Mouse (Mus musculus): ENCODE data around the gene Dad1. TPM values are rescaled to one million over a fixed set of nuclear protein-coding genes. Genes with fewer than 3 reads are reported as not detected.
"Not testable (repeated sequence)": the region's sequence is repeated elsewhere in the genome, so short reads cannot be mapped to it uniquely, and the experiment has no call there.

Dad1 gene
- polyA plus RNA-seq, 1 experiment from 2014 or later: 300 TPM

DNA sequence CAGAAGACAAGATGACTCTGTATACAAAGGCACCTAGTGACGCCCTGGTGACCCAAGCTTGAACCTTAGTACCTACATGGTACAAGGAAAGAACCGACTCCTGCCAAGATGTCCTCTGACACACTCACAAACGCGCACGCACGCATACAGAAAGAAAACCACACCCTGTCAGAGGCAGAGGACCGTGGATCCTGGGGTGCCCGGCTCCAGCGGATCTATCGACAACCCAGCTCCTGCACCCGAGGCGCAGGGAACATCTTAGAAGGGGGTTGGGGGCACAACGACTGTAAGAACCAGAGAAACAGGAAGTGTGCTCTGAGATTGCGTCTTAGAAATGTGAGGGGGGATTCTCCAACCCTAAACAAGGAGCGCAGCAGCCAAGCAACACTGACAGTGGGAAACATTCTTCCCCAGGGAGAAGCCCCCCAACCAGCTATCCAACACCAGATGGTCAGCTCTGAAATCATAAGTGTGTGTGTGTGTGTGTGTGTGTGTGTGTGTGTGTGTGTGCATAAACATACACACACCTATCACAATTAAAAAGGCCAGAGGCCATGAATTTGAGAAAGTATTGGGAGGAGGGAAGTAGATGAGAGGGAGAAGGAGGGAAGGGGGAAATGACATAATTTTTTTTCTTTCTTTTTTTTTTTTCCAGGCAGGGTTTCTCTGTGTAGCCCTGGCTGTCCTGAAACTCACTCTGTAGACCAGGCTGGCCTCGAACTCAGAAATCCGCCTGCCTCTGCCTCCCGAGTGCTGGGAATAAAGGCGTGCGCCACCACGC lies 22.5 kb downstream of the Dad1 start:
- H3K4me3 ChIP-seq (ENCODE audit: low read depth, low read length): no peak overlapping the region
- DNase-seq (ENCODE audit: low spot score): no peak

DNA sequence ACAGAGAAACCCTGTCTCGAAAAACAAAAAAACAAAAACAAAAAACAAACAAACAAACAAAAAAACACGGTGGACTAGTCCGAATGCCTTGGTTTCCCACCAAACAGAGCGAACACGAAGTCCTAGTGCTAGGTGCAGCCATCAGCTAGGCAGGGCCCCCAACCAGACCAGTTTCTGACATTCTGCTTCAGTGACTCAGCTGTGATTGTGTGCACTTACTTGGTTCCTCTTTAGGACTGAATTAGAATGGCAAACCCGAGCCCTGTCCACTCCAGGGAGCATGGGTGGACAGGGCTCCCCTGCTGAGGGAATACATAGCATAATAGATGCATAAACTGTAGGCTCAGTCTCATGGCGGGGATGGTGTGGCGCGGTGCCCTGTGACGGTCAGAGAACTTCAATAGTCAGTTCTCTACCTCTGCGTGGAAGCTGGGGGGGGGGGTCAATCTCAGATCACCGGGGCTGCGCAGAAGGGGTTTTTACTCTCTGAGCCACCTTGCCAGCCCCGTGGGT lies 23.2 kb downstream of the Dad1 start:
- Histone ChIP-seq H3K36me3 (ENCODE audit: control insufficient read depth, insufficient read depth, low read length) (no peaks in the 10 kb centered on the region), H3K4me2 (replicated peaks; ENCODE audit: low read depth, low read length) (no peak overlapping the region), H3K9me3 (ENCODE audit: control insufficient read depth, low read length) (no peaks in the 10 kb centered on the region), H3K4me3 (ENCODE audit: low read depth, low read length) (no peak overlapping the region), H3K9ac (ENCODE audit: low read depth, low read length) (no peak overlapping the region), H3K4me1 (replicated peaks; ENCODE audit: control insufficient read depth, insufficient read depth, low read length) (peaks cover 4% of the 10 kb centered on the region), H3K27ac (ENCODE audit: low read depth, low read length) (no peak overlapping the region), H3K27me3 (ENCODE audit: control insufficient read depth, insufficient read depth, low read length) (no peaks in the 10 kb centered on the region)
- WGBS: 85% methylated on average over 14 of the region's 14 CpGs
- no peak for ATAC-seq (ENCODE audit: low FRiP score)
- DNase-seq (ENCODE audit: low spot score): no peak

More for the DNA sequence above, 22.5 kb downstream of the Dad1 start:
- no peaks in the 10 kb centered on the region for H3K36me3 ChIP-seq (ENCODE audit: control insufficient read depth, insufficient read depth, low read length)
- no peaks in the 10 kb centered on the region for H3K9me3 ChIP-seq (ENCODE audit: control insufficient read depth, low read length)
- H3K9ac ChIP-seq (ENCODE audit: low read depth, low read length): no peak overlapping the region
- H3K4me2 ChIP-seq (replicated peaks; ENCODE audit: low read depth, low read length): no peak overlapping the region
- WGBS: 82% methylated on average over 21 of the region's 21 CpGs
- peaks cover 4% of the 10 kb centered on the region for H3K4me1 ChIP-seq (replicated peaks; ENCODE audit: control insufficient read depth, insufficient read depth, low read length)
- H3K27me3 ChIP-seq (ENCODE audit: control insufficient read depth, insufficient read depth, low read length): no peaks in the 10 kb centered on the region
- no peak for ATAC-seq (ENCODE audit: low FRiP score)
- no peak overlapping the region for H3K27ac ChIP-seq (ENCODE audit: low read depth, low read length)

DNA sequence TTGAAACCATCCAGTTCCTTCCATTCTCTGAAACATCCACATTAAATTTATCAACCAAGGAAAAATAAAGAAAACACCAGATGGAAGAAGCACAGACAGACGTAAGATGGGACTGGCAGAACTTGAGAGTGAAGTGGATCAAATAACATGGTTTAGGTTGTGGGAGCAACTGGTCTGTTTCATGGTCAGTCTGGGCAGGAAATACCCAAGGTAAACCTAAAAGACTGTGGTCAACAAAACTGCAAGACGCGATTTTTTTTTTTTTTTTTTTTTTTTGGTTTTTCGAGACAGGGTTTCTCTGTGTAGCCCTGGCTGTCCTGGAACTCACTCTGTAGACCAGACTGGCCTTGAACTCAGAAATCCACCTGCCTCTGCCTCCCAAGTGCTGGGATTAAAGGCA lies 24.1 kb downstream of the Dad1 start:
- not testable (repeated sequence) for H3K27me3 ChIP-seq (ENCODE audit: control insufficient read depth, insufficient read depth, low read length); H3K4me3 ChIP-seq (ENCODE audit: low read depth, low read length); ATAC-seq (ENCODE audit: low FRiP score); H3K4me1 ChIP-seq (replicated peaks; ENCODE audit: control insufficient read depth, insufficient read depth, low read length); H3K9me3 ChIP-seq (ENCODE audit: control insufficient read depth, low read length); H3K27ac ChIP-seq (ENCODE audit: low read depth, low read length); H3K36me3 ChIP-seq (ENCODE audit: control insufficient read depth, insufficient read depth, low read length); H3K4me2 ChIP-seq (replicated peaks; ENCODE audit: low read depth, low read length); DNase-seq (ENCODE audit: low spot score); H3K9ac ChIP-seq (ENCODE audit: low read depth, low read length)
- WGBS: 73% methylated on average over 3 of the region's 4 CpGs

DNA sequence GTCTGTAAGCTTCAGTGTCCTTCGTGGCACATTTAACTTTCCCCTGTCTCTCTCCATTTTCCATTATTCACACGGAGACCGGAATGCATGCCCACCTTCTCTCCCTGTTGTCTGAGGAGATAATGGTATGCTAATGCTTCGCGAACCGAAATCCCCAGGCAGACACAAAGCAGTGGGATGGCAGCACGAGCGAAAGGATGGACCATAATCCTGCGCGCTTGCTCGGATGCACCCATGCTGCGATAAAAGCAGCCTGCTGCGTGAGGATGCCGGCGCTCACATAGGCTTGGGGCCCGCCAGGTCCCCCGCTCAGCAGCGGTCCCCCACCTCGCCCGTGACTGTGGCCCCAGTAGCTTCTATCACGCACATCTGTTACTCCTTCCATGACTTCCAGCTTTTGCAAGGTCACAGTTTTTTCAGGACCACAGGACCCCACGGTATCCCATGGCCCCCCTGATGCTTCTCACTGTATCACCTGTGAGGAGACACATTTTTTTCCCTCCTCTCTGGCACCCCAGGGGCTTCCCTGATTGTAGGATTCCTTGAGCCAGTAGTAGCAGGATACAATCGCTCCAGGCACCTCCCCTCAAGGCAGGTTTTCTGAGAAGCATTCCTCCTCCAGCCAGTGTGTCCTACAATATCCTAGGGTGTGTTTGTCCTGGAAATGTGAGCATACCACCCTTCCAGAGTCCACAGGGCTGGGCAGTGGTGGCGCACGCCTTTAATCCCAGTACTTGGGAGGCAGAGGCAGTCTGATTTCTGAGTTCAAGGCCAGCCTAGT lies 24.8 kb downstream of the Dad1 start:
- H3K9ac ChIP-seq (ENCODE audit: low read depth, low read length): peak overlapping the region; percentile 46
- no peaks in the 10 kb centered on the region for H3K36me3 ChIP-seq (ENCODE audit: control insufficient read depth, insufficient read depth, low read length)
- H3K27ac ChIP-seq (ENCODE audit: low read depth, low read length): 0 out of 2 replicates have a peak overlapping the region, but pooled peaks have one; percentile 17
- ATAC-seq (ENCODE audit: low FRiP score) (peak; percentile 34), DNase-seq (ENCODE audit: low spot score) (peak; percentile 54)
- peak overlapping the region; percentile 24 for H3K4me3 ChIP-seq (ENCODE audit: low read depth, low read length)
- H3K27me3 ChIP-seq (ENCODE audit: control insufficient read depth, insufficient read depth, low read length): no peaks in the 10 kb centered on the region
- 5% methylated on average over 25 of the region's 25 CpGs for WGBS
- H3K4me1 ChIP-seq (replicated peaks; ENCODE audit: control insufficient read depth, insufficient read depth, low read length): peaks cover 5% of the 10 kb centered on the region
- peak overlapping the region; percentile 42 for H3K4me2 ChIP-seq (replicated peaks; ENCODE audit: low read depth, low read length)
- H3K9me3 ChIP-seq (ENCODE audit: control insufficient read depth, low read length): no peaks in the 10 kb centered on the region

DNA sequence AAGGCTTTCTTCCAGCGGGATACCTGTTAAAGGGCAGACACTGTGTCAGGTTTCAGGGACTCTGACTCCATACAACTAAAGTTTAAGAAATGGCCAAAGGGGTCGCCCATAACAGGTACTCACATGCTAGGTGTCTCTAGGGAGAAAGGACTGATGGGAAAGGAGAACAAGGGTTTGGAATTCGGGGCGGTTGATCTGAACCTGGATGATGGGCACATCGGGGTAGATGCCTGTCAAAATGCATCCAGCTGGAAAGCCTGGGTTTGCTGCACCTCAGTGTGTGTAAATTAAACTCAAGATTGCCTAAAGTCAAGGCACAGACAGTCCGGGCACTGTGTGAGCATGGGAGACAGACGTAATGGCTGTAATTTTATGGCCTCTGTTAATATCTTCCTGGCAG lies 25.4 kb downstream of the Dad1 start:
- no peak for DNase-seq (ENCODE audit: low spot score)
- Histone ChIP-seq H3K27me3 (ENCODE audit: control insufficient read depth, insufficient read depth, low read length) (no peaks in the 10 kb centered on the region), H3K9me3 (ENCODE audit: control insufficient read depth, low read length) (no peaks in the 10 kb centered on the region), H3K4me3 (ENCODE audit: low read depth, low read length) (peak overlapping the region; percentile 26), H3K4me1 (replicated peaks; ENCODE audit: control insufficient read depth, insufficient read depth, low read length) (peaks cover 5% of the 10 kb centered on the region), H3K27ac (ENCODE audit: low read depth, low read length) (0 out of 2 replicates have a peak overlapping the region, but pooled peaks have one; percentile 17), H3K9ac (ENCODE audit: low read depth, low read length) (peak overlapping the region; percentile 51), H3K4me2 (replicated peaks; ENCODE audit: low read depth, low read length) (peak overlapping the region; percentile 42), H3K36me3 (ENCODE audit: control insufficient read depth, insufficient read depth, low read length) (no peaks in the 10 kb centered on the region)
- peak; percentile 8 for ATAC-seq (ENCODE audit: low FRiP score)
- 12% methylated on average over 7 of the region's 7 CpGs for WGBS

DNA sequence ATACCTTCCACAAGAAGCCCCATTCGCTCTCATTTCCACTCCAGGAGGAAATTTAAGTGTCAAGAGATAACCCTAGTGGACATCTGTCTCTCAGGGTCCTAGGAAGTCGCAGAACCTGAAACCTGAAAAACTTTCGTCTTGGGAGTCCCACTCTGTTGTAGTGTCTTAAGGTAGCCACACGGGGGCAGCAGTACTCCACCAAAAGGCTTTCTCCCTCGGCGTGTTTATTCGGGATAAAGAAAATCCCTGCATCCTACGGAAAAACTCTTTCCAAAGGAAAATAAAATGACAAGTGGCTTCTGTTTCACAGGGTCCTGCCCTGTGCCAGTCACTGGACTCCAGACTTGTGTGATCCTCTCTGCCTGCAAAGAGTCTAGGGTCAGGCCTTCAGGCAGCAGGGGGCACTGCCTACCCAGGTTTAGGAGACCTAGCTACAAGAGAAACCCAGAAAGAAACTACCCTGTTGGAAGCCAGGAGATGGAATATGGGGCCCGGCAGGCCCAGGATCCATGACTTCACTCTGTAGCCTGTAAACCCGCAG lies 25.9 kb downstream of the Dad1 start:
- Histone ChIP-seq H3K9me3 (ENCODE audit: control insufficient read depth, low read length) (no peaks in the 10 kb centered on the region), H3K27me3 (ENCODE audit: control insufficient read depth, insufficient read depth, low read length) (no peaks in the 10 kb centered on the region), H3K9ac (ENCODE audit: low read depth, low read length) (peak overlapping the region; percentile 51), H3K27ac (ENCODE audit: low read depth, low read length) (0 out of 2 replicates have a peak overlapping the region, but pooled peaks have one; percentile 17), H3K4me3 (ENCODE audit: low read depth, low read length) (peak overlapping the region; percentile 26), H3K4me2 (replicated peaks; ENCODE audit: low read depth, low read length) (peak overlapping the region; percentile 42), H3K4me1 (replicated peaks; ENCODE audit: control insufficient read depth, insufficient read depth, low read length) (peaks cover 5% of the 10 kb centered on the region), H3K36me3 (ENCODE audit: control insufficient read depth, insufficient read depth, low read length) (no peaks in the 10 kb centered on the region)
- 2% methylated on average over 10 of the region's 10 CpGs for WGBS
- DNase-seq (ENCODE audit: low spot score): peak; percentile 86
- peak; percentile 69 for ATAC-seq (ENCODE audit: low FRiP score)

DNA sequence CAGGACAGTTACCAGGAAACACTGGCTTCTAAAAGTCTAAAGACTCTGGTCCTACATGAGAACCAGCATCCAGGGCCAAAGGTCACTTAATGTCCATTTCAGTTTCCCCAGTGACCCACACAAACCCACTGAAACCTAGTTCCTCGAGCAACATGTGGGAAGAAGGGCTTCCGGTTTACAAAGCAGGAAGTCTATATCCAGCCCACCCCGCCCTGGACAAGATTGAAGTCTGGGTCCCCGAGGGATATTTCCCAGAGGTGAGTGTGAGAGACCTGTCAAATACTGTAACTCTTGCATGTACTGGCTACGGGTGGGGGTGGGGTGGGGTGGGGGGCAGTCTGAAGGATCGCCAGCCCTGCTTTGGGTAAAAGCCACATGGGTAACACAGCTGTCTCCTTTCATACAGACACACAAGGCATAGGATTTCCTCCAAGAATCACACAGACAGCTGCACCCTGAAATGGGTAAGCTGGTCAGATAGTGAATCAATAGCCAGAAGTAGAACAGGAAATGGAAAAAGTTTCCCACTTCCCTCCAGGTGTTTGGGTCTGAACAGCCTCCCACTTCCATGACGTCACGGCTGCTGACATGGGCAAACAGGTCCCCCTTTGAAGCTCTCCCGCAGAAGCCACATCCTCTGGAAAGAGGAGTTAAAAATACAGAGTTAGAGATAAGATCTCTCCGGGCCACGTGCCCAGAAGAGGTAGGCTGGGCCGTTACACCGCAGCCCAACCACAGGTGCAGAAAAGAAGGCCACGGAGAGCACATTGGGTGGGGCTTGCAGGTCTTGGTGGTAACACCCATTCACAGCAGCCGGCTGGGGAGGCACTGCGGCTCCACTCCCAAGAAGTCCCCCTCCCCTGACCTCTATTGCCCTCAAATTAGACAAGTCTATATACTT lies 26.7 kb downstream of the Dad1 start:
- 50% methylated on average over 16 of the region's 16 CpGs for WGBS
- no peaks in the 10 kb centered on the region for H3K36me3 ChIP-seq (ENCODE audit: control insufficient read depth, insufficient read depth, low read length)
- no peaks in the 10 kb centered on the region for H3K27me3 ChIP-seq (ENCODE audit: control insufficient read depth, insufficient read depth, low read length)
- no peak overlapping the region for H3K4me3 ChIP-seq (ENCODE audit: low read depth, low read length)
- H3K4me2 ChIP-seq (replicated peaks; ENCODE audit: low read depth, low read length): no peak overlapping the region
- ATAC-seq (ENCODE audit: low FRiP score): 0 out of 2 replicates have a peak, but pooled peaks have one; percentile 15
- peaks cover 5% of the 10 kb centered on the region for H3K4me1 ChIP-seq (replicated peaks; ENCODE audit: control insufficient read depth, insufficient read depth, low read length)
- no peaks in the 10 kb centered on the region for H3K9me3 ChIP-seq (ENCODE audit: control insufficient read depth, low read length)
- no peak overlapping the region for H3K27ac ChIP-seq (ENCODE audit: low read depth, low read length)
- no peak for DNase-seq (ENCODE audit: low spot score)
- H3K9ac ChIP-seq (ENCODE audit: low read depth, low read length): no peak overlapping the region

DNA sequence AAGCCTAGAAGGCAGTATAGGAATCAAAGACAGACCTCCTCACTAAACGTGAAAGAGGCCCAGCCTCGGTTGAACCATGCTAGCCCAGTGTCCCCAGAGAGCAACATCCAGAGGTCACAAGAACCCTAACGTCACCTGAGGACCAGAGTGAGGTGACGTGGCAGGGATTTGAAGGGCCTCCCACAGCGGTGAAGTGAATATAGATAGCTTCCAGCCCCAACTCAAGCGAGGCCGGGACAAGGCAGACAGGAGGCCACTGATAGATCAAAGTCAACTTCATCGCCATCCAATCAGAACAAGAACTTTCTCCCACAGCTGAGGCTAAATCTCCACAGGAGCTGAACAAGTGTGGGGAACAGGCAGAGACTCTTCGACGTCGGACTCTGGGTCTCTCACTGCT lies 28.2 kb downstream of the Dad1 start:
- WGBS: 85% methylated on average over 11 of the region's 11 CpGs
- Histone ChIP-seq H3K4me1 (replicated peaks; ENCODE audit: control insufficient read depth, insufficient read depth, low read length) (peaks cover 5% of the 10 kb centered on the region), H3K36me3 (ENCODE audit: control insufficient read depth, insufficient read depth, low read length) (no peaks in the 10 kb centered on the region), H3K9ac (ENCODE audit: low read depth, low read length) (no peak overlapping the region), H3K4me2 (replicated peaks; ENCODE audit: low read depth, low read length) (no peak overlapping the region), H3K27ac (ENCODE audit: low read depth, low read length) (no peak overlapping the region), H3K9me3 (ENCODE audit: control insufficient read depth, low read length) (no peaks in the 10 kb centered on the region), H3K4me3 (ENCODE audit: low read depth, low read length) (no peak overlapping the region), H3K27me3 (ENCODE audit: control insufficient read depth, insufficient read depth, low read length) (no peaks in the 10 kb centered on the region)
- no peak for ATAC-seq (ENCODE audit: low FRiP score)
- DNase-seq (ENCODE audit: low spot score): no peak

Data from hindbrain, embryonic 11.5 days (tissue).